Comparison of ENCODE assay signal across 21 mouse cellular contexts in genomic region chr7:52583135-52583534, GRCm38 (mm10).
DNase-seq lines count a peak whose midpoint lies in the region; ATAC-seq and TF ChIP-seq lines count a peak whose summit lies in the region.
"Had no signal": no experiment of that assay in that cellular context is flagged by ENCODE, and none has a peak within 500 bp of the region (broad histone marks: within the 10 kb centered on the region; RNA-seq: fewer than 3 reads in every experiment).

No protein-coding gene starts in this region.

- 58% methylated on average over 2 of the region's 2 CpGs for WGBS in forebrain, embryonic 15.5 days
- 85% methylated on average over 2 of the region's 2 CpGs for WGBS in forebrain, embryonic 12.5 days
- WGBS in hindbrain, embryonic 14.5 days = 73% methylated on average over 2 of the region's 2 CpGs
- 69% methylated on average over 2 of the region's 2 CpGs for WGBS in hindbrain, embryonic 11.5 days
- 35% methylated on average over 2 of the region's 2 CpGs for WGBS in liver, adult 2 months
- 49% methylated on average over 2 of the region's 2 CpGs for WGBS in liver, embryonic 12.5 days (ENCODE audit: insufficient replicate concordance)
- 61% methylated on average over 2 of the region's 2 CpGs for WGBS in hindbrain, embryonic 16.5 days

- no peak for DNase-seq in hindbrain, embryonic 14.5 days (ENCODE audit: low spot score)
- DNase-seq in hindbrain, embryonic 11.5 days (ENCODE audit: low spot score) = no peak
- peak; percentile 2 for DNase-seq in liver, adult 2 months (ENCODE audit: extremely low read depth, low read depth, low spot score)
- DNase-seq: adrenal gland, postnatal 36 days; embryo, embryonic 11 days; gastrocnemius, postnatal 10 days; lung, postnatal 4 days; right cerebral cortex, adult 18-20 months; right cerebral cortex, postnatal 4 days; thymus, postnatal 14 days had no signal

- 0 out of 2 replicates have a peak, but pooled peaks have one; percentile 43 for ATAC-seq in forebrain, embryonic 15.5 days (replicated peaks)
- ATAC-seq in forebrain, embryonic 12.5 days (ENCODE audit: low FRiP score) = no peak
- ATAC-seq in hindbrain, embryonic 14.5 days (ENCODE audit: low FRiP score) = peak; percentile 40; the same call in 1 of the 2 replicates
- ATAC-seq in hindbrain, embryonic 11.5 days (ENCODE audit: low FRiP score) = no peak
- no peak for ATAC-seq in liver, embryonic 12.5 days
- ATAC-seq in hindbrain, embryonic 16.5 days = peak; percentile 79
- ATAC-seq: intestine, postnatal 0 days; midbrain, embryonic 15.5 days; Patski had no signal

- TF ChIP-seq POLR2A in liver, adult 2 months (IDR thresholded peaks at IDR 0.05; ENCODE audit: extremely low read depth, insufficient read depth, low read length) = no peak

- H3K27me3 ChIP-seq in forebrain, embryonic 15.5 days = no peaks in the 10 kb centered on the region
- no peaks in the 10 kb centered on the region for H3K27me3 ChIP-seq in forebrain, embryonic 12.5 days
- H3K27me3 ChIP-seq in hindbrain, embryonic 14.5 days (ENCODE audit: control insufficient read depth, insufficient read depth, low read length) = no peaks in the 10 kb centered on the region
- H3K27me3 ChIP-seq in hindbrain, embryonic 11.5 days (ENCODE audit: control insufficient read depth, insufficient read depth, low read length) = no peaks in the 10 kb centered on the region
- H3K27me3 ChIP-seq in liver, adult 2 months (ENCODE audit: control insufficient read depth, insufficient read depth, low read length) = no peaks in the 10 kb centered on the region
- no peaks in the 10 kb centered on the region for H3K27me3 ChIP-seq in liver, embryonic 12.5 days (replicated peaks)
- no peaks in the 10 kb centered on the region for H3K27me3 ChIP-seq in hindbrain, embryonic 16.5 days (replicated peaks; ENCODE audit: control insufficient read depth, insufficient read depth, low read length)
- H3K27me3 ChIP-seq: liver, embryonic 15.5 days; midbrain, embryonic 15.5 days; Patski had no signal

- no peaks in the 10 kb centered on the region for H3K79me2 ChIP-seq in liver, adult 2 months (ENCODE audit: control insufficient read depth, insufficient read depth, low read length)

- H3K4me3 ChIP-seq in forebrain, embryonic 15.5 days = no peak overlapping the region
- no peak overlapping the region for H3K4me3 ChIP-seq in forebrain, embryonic 12.5 days (replicated peaks)
- no peak overlapping the region for H3K4me3 ChIP-seq in hindbrain, embryonic 14.5 days (replicated peaks; ENCODE audit: low read length)
- no peak overlapping the region for H3K4me3 ChIP-seq in hindbrain, embryonic 11.5 days (ENCODE audit: low read depth, low read length)
- H3K4me3 ChIP-seq in liver, adult 2 months (ENCODE audit: insufficient read depth, low read depth, low read length) = no peak overlapping the region
- no peak overlapping the region for H3K4me3 ChIP-seq in liver, embryonic 12.5 days
- no peak overlapping the region for H3K4me3 ChIP-seq in hindbrain, embryonic 16.5 days (ENCODE audit: low read length)
- H3K4me3 ChIP-seq: forebrain, embryonic 10.5 days; liver, embryonic 15.5 days; midbrain, embryonic 15.5 days; myocyte had no signal

- no peak overlapping the region for H3K27ac ChIP-seq in forebrain, embryonic 15.5 days (replicated peaks)
- H3K27ac ChIP-seq in forebrain, embryonic 12.5 days = no peak overlapping the region
- H3K27ac ChIP-seq in hindbrain, embryonic 14.5 days = no peak overlapping the region
- no peak overlapping the region for H3K27ac ChIP-seq in hindbrain, embryonic 11.5 days (ENCODE audit: low read depth, low read length)
- no peak overlapping the region for H3K27ac ChIP-seq in liver, adult 2 months (replicated peaks; ENCODE audit: insufficient read depth, low read depth, low read length)
- H3K27ac ChIP-seq in liver, embryonic 12.5 days = no peak overlapping the region
- H3K27ac ChIP-seq in hindbrain, embryonic 16.5 days (ENCODE audit: low read depth, low read length) = no peak overlapping the region
- H3K27ac ChIP-seq: forebrain, embryonic 10.5 days; liver, embryonic 15.5 days; midbrain, embryonic 15.5 days had no signal

- no peak overlapping the region for H3K9ac ChIP-seq in forebrain, embryonic 15.5 days (replicated peaks)
- no peak overlapping the region for H3K9ac ChIP-seq in forebrain, embryonic 12.5 days
- H3K9ac ChIP-seq in hindbrain, embryonic 14.5 days = no peak overlapping the region
- H3K9ac ChIP-seq in hindbrain, embryonic 11.5 days (ENCODE audit: low read depth, low read length) = no peak overlapping the region
- no peak overlapping the region for H3K9ac ChIP-seq in liver, adult 2 months (ENCODE audit: low read depth, low read length)
- H3K9ac ChIP-seq in liver, embryonic 12.5 days = no peak overlapping the region
- H3K9ac ChIP-seq in hindbrain, embryonic 16.5 days (ENCODE audit: low read depth, low read length) = no peak overlapping the region
- H3K9ac ChIP-seq: liver, embryonic 15.5 days; midbrain, embryonic 15.5 days had no signal

- H3K4me1 ChIP-seq in forebrain, embryonic 15.5 days = no peaks in the 10 kb centered on the region
- no peaks in the 10 kb centered on the region for H3K4me1 ChIP-seq in forebrain, embryonic 12.5 days
- no peaks in the 10 kb centered on the region for H3K4me1 ChIP-seq in hindbrain, embryonic 14.5 days (replicated peaks; ENCODE audit: control insufficient read depth, insufficient read depth, low read length)
- H3K4me1 ChIP-seq in hindbrain, embryonic 11.5 days (replicated peaks; ENCODE audit: control insufficient read depth, insufficient read depth, low read length) = no peaks in the 10 kb centered on the region
- no peaks in the 10 kb centered on the region for H3K4me1 ChIP-seq in liver, adult 2 months (ENCODE audit: control insufficient read depth, insufficient read depth, low read length)
- H3K4me1 ChIP-seq in liver, embryonic 12.5 days = no peaks in the 10 kb centered on the region
- H3K4me1 ChIP-seq in hindbrain, embryonic 16.5 days (ENCODE audit: control insufficient read depth, insufficient read depth, low read depth, low read length) = no peaks in the 10 kb centered on the region
- H3K4me1 ChIP-seq: forebrain, embryonic 10.5 days; liver, embryonic 15.5 days; midbrain, embryonic 15.5 days had no signal

- no peaks in the 10 kb centered on the region for H3K9me3 ChIP-seq in forebrain, embryonic 15.5 days
- no peaks in the 10 kb centered on the region for H3K9me3 ChIP-seq in forebrain, embryonic 12.5 days
- H3K9me3 ChIP-seq in hindbrain, embryonic 14.5 days (ENCODE audit: control insufficient read depth, low read length) = no peaks in the 10 kb centered on the region
- H3K9me3 ChIP-seq in hindbrain, embryonic 11.5 days (ENCODE audit: control insufficient read depth, low read length) = no peaks in the 10 kb centered on the region
- no peaks in the 10 kb centered on the region for H3K9me3 ChIP-seq in liver, embryonic 12.5 days (replicated peaks)
- no peaks in the 10 kb centered on the region for H3K9me3 ChIP-seq in hindbrain, embryonic 16.5 days (ENCODE audit: control insufficient read depth, low read length)
- H3K9me3 ChIP-seq: forebrain, embryonic 10.5 days; liver, embryonic 15.5 days; midbrain, embryonic 15.5 days had no signal

- no peak overlapping the region for H3K4me2 ChIP-seq in forebrain, embryonic 15.5 days (replicated peaks)
- no peak overlapping the region for H3K4me2 ChIP-seq in forebrain, embryonic 12.5 days
- H3K4me2 ChIP-seq in hindbrain, embryonic 14.5 days (replicated peaks) = no peak overlapping the region
- H3K4me2 ChIP-seq in hindbrain, embryonic 11.5 days (replicated peaks; ENCODE audit: low read depth, low read length) = no peak overlapping the region
- H3K4me2 ChIP-seq in liver, embryonic 12.5 days = no peak overlapping the region
- H3K4me2 ChIP-seq in hindbrain, embryonic 16.5 days (ENCODE audit: low read length) = no peak overlapping the region
- H3K4me2 ChIP-seq: heart, embryonic 11.5 days; liver, embryonic 15.5 days; midbrain, embryonic 15.5 days had no signal

- H3K36me3 ChIP-seq in forebrain, embryonic 15.5 days = no peaks in the 10 kb centered on the region
- H3K36me3 ChIP-seq in forebrain, embryonic 12.5 days (replicated peaks) = no peaks in the 10 kb centered on the region
- H3K36me3 ChIP-seq in hindbrain, embryonic 14.5 days (replicated peaks; ENCODE audit: control insufficient read depth, insufficient read depth) = no peaks in the 10 kb centered on the region
- no peaks in the 10 kb centered on the region for H3K36me3 ChIP-seq in hindbrain, embryonic 11.5 days (ENCODE audit: control insufficient read depth, insufficient read depth, low read length)
- H3K36me3 ChIP-seq in liver, adult 2 months (ENCODE audit: control insufficient read depth, insufficient read depth, low read length) = no peaks in the 10 kb centered on the region
- H3K36me3 ChIP-seq in liver, embryonic 12.5 days = no peaks in the 10 kb centered on the region
- no peaks in the 10 kb centered on the region for H3K36me3 ChIP-seq in hindbrain, embryonic 16.5 days (ENCODE audit: control insufficient read depth, insufficient read depth, low read length)
- H3K36me3 ChIP-seq: forebrain, embryonic 10.5 days; liver, embryonic 15.5 days; midbrain, embryonic 15.5 days had no signal

- no peak for TF ChIP-seq CTCF in liver, adult 2 months (IDR thresholded peaks at IDR 0.05; ENCODE audit: low read depth, low read length)

Comparison
In these comparisons a context has a peak if more than half of its experiments do, and no peak if none do; other contexts are left out.
1. ATAC-seq: peak in forebrain, embryonic 15.5 days (single experiment), hindbrain, embryonic 14.5 days (single experiment) and hindbrain, embryonic 16.5 days (single experiment); none in forebrain, embryonic 12.5 days (single experiment), hindbrain, embryonic 11.5 days (single experiment) and liver, embryonic 12.5 days (single experiment).